Mouse (Mus musculus) kidney, adult 9 months (tissue): ENCODE measurements around the gene Grin3b.

Experiments used
- DNase-seq: peaks from one replicate; pipeline ENCODE4 v3.0.0; 2022

Grin3b gene

DNA sequence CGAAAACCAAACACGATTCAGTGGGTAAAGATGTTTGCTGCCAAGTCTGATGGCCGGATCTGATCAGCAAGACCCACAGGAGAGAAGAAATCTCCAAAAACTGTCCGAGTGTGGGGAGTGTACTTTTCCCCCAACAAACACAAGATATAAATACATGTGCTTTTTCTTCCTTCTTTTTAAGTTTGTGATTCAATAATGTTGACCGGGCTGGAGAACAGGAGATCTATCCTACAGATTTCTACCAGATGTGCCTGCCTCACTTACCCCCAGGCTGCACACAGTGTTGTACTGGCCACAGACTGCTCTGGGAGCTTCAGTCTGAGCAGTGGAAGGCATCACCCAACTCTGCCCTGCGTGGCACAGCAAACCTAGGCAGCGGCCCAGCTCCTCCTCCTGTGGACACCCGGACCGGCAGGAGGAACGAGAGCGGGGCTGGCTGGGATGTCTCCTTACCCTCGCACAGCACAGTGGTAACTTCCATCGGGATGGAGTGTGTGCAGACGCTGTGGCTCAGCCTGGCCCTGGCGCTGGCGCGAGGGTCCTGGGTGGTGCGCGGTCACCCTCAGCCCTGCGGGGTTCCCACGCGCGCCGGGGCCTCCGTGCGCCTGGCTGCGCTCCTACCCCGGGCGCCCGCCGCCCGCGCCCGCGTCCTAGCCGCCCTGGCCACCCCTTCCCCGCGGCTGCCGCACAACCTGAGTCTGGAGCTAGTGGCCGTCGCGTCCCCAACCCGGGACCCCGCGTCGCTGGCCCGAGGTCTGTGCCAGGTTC, at the start of gene Grin3b:
TSS of gene Grin3b (plus strand) at position 301 of the 768 bp plus-strand sequence.
- DNase-seq: no peak

DNA sequence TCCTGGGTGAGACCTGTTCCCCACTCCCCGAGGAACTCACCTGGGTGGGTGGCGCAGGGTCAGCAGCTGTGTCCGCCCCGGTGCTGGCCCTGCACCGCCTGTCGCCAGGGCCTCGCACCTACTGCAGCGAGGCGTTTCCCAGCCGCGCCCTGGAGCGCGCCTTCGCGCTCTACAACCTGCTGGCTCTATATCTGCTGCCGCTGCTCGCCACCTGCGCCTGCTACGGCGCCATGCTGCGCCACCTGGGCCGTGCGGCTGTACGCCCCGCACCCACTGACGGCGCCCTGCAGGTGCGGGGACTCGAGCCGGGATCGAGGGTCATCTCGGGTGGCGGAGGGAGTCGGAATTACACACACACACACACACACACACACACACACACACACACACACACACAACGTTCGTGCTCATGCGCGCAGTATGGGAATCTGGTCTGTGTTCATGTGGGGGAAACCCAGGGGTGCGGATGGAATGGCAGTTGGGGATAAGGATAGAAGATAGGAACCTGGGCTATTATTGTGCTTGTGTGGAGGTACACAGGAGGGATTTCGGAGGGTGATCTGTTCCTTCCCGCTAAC, 49.5 kb upstream of the Grin3b start, which contains the start of gene R3hdm4:
TSS of gene R3hdm4 (minus strand) at position 251 of the 578 bp plus-strand sequence.
- no peak for DNase-seq

- DNase-seq: no peak
Observed at GRCm38 (mm10) chr10:79921572-79921971, 48.9 kb upstream of the Grin3b start.

DNA sequence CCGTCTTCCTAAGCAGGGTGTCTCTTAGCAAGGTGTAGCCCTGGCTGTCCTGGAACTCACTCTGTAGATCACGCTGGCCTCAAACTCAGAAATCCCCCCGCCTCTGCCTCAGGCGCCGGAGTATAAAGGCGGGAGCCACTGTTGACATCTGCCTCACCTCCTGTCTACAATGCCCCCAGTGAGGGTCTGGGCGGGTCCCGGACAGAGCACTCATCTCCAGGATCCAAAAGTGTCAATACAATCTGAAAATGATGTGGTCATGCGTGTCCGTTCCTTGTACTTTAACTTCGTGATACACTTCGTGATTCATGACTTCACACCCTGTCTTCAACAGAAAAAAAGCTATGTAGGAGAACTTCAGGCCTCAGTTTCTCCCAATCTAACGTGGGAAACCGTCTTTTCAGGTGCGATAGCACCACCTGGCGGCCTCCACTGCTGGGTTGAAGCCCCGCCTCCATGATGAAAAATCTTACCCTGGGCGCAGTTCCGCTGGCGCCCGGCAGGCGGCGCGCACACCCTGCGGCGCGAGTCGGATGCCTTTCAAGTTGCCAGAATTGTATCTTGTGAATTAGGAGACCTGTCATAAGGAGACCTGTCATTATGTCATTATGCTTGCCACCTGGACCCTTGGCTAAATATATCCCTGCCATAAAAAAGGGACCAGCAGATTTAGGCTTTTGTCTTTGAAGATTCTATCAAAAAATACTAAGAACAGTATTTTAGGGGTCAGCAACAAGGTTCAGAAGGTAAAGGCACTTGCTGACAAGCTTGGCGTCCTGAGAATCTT, 45.3 kb upstream of the Grin3b start:
- DNase-seq: peak; percentile 97

GRCm38 (mm10) chr10:79925785-79926490, 44.6 kb upstream of the Grin3b start:
- DNase-seq: no peak

DNA sequence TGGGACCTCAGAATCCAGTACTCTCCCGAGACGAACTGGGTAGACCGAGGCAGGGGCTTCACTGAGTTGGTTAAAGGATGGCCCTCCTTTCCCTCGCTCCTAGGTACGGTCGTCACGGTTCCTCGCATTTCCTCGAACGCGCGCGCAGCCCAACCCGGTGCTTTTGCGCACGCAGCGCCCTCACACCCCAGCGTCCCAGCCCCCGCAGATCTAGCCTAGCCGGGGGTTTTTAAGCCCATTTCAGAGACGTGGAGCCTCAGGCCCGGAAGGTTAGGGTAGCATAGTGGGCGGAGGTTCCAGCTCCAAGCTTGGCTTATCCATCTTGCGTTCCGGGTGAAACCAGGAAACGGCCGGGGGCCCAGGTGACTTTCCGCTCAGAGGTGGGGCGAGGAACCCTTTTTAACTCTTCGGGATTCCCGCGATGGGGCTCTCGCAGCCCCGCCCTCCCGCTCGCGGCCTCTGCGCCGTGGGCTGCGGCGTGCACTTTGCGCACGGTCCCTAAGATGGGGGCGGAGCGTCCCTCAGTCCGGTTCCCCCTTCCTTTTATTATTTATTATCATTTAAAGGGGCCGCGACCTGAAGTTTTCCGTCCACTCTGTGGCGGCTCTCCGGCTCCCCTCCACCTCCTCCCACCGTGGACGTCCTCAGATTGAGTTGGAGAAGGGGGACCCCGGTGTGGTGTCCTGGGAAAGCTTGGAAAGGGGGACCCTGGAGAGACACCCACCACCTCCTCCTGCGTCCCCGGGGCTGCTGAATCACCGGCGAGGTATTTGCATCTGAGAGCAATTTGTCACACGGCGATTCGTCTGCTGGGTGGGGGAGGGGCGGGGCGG, 43.8 kb upstream of the Grin3b start, which contains the start of gene Arid3a:
TSS of gene Arid3a (plus strand) at position 553 of the 833 bp plus-strand sequence.
- DNase-seq: peak; percentile 91

DNA sequence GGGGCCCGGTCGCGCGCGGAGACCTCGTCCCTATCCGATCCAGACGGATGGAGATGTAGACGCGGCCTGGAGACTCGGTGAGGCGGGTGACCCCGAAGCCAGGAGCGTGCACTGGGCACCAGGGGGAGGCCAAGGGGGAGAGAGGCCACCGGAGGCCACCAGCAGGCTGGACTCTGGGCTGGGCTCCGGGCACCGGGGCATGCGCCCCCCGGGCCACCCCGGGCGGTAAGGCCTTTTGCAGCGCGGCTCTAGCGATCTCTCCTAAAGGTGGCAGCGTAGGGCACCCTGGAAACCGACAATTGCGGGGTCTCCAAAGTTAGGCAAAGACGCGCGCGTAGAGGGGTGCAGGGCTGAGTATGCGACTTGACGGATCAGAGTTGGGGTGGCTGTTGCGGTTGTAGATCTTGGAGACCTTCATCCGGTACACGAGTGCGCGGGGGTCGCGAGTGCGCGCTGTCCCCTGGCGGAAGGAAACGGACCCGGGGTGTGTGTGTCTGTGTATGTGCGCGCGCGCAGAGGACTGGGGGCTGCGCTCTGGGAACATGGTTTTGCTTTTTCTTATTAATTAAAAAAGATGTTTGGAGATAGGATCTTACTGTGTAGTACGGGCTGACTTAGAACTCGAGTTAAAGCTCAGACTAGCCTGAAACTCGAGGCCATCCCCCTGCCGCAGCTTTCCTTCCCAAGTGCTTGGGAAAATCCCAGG, 43.0 kb upstream of the Grin3b start:
- peak; percentile 62 for DNase-seq

DNA sequence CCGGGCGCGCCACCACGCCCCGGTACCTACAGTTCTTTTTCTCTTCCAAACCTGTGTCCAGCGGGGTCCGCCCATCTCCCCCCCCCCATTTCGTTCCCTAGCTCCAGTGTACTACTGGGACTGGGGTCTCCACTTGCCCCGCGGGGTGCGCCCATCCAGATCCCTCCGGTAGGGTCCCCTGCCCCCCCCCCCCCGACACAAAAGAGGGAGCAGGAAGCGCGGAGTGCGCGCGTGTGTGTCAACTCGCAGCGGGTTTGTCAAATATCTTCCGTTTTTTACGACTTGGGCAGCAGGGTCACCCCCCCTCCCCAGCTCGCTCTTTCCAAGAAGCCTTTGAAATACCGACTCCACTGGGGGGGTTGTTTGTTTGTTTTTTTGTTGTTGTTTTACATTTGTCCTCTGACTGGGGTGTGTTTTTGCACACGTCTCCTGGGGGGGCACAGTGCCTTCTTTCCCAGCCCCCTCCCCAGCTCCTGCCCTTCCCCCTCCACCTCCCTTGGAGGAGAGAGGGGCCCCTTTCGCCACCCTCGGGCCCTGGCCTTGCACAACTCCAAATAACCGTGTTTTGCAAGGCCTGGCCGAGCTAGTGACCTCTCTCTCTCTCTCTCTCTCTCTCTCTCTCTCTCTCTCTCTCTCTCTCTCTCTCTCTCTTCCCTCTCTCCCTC, 42.4 kb upstream of the Grin3b start:
- DNase-seq: peak; percentile 46

GRCm38 (mm10) chr10:79928907-79929701, 41.4 kb upstream of the Grin3b start:
- no peak for DNase-seq

DNA sequence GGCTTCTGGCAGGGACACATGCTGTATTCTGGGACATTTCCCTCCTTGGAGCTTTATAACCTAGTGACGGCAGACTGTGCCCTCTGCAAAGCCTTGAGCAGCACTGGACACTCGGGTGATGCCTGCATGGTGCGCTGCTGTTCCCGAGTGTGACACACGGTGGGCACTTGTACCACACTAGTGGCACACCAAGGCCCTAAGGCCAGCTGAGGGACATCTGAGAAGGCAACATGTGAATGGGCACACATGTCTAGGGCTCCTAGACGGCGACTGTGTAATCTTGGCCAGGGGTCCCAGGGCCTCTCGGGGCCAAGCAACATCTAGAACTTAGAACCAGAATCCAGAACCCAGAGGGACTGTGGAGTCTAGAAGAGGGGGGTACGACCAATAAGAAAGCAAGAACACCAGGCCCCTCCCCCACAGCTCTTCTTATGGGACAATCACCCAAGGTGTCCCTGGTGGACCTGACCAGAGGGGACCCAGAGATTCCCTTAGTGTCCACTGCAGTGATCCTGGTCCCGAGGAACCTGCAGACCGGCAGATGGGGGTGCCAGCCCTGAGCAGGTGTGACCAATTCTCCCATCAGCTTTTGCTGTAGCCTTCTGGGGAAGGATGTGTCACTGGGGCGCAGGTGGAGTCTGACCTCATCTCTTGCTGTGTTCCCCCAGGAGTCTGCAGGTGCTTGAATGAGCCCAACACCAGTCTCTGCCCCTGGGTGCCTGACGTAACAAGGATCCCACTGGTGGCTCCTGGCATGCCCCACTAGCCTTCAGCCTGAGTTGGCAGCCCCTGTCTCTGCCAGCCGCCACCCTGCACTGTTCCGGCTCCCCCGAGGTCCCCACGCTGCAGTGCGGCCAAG, 40.3 kb upstream of the Grin3b start:
- no peak for DNase-seq

- no peak for DNase-seq
Observed at GRCm38 (mm10) chr10:79930826-79931186, 39.7 kb upstream of the Grin3b start.

DNA sequence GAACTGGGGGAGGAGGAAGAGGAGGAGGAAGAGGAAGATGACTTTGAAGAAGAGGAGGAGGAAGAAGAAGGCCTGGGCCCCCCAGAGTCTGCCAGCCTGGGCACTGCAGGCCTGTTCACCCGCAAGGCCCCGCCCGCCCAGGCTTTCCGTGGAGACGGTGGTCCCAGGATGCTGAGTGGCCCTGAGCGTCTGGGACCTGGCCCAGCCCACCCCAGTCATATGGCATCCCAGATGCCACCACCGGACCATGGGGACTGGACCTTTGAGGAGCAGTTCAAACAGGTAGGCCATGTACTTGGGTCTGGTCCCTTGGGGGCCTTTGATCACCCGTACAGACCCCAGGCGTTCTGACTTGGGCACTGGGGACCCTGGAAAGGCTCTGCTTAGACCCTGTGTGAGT, 38.7 kb upstream of the Grin3b start:
- no peak for DNase-seq

- DNase-seq: peak; percentile 59
Observed at GRCm38 (mm10) chr10:79932736-79933135, 37.8 kb upstream of the Grin3b start.

GRCm38 (mm10) chr10:79933145-79933679, 37.3 kb upstream of the Grin3b start:
- no peak for DNase-seq

DNA sequence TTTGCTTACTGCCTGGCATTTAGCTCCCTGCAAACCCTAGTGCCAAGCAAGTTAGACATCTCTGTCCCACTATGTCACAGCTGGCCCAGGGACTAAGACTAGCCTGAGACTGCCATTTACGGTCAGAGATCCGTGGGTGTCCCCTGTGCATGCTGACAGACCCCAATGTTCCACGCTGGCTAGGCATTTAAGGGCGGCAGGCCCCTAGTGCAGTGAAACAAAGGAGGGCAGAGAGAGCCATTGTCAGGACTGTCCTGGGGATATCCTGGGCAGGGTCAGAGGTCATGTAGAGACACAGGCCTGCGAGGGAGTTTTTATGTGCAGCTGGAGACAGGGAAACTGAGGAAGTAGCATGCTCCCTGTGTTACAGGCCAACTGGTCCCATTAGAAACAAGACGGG, 36.7 kb upstream of the Grin3b start:
- no peak for DNase-seq

GRCm38 (mm10) chr10:79934272-79934721, 36.2 kb upstream of the Grin3b start:
- peak; percentile 89 for DNase-seq

DNA sequence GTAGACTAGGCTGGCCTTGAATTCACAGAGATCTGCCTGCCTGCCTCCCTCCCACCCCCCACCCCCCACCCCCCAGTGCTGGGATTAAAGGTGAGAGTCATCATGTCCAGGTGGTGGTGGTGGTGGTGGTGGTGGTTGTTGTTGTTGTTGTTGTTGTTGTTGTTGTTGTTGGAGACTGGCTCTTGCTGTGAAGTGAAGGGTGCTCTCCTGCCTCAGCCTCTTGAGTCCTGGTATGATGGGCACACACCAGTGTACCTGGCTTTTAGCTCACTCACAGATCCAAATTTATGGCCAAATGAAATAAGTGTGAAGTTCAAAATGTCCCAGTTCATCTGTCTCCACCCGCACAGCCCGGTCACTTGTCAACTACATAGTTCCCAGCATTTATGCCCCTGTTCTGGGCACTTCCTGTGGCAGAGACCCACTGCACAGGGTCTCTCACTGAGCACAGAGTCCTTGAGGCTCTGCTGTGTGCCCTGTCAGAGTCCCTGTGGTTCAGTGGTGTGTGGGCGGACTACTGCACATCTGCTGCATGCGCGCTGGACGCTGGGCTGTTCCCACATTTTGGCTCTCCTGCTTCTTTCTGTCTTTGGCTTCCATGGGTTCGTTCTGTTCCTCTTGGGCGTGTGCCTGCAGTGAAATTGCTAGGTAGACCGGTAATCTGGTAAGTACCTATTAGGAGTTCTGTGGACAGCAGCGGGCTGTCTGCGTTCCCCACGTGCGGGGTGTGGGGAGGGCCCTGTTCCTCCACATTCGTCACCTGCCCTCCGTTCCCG, 35.5 kb upstream of the Grin3b start:
- DNase-seq: no peak
